Mouse (Mus musculus) liver, embryonic 13.5 days (tissue): ENCODE measurements around the gene Fis1. TPM values are rescaled to one million over a fixed set of nuclear protein-coding genes. Genes with fewer than 3 reads are reported as not detected.
A peak's percentile ranks its signal among the peaks of the same experiment; 100 is the strongest.

Experiments used
- ATAC-seq: fragments of 200-750 bp; cut with Nextera tagmentation; 2 replicates; pipeline ENCODE4 v1.8.0; 2017; ENCODE audit warnings: low read depth, mild to moderate bottlenecking, moderate number of reproducible peaks, moderate library complexity
- DNase-seq: peaks from one replicate; pipeline ENCODE4 v3.0.0; 2022
- H3K27ac ChIP-seq: fragments of 300-500 bp; sonication (generic); 2 replicates; pipeline ENCODE4 v1.5.1; 2015; ENCODE audit warnings: moderate library complexity, mild to moderate bottlenecking, inconsistent platforms
- H3K27me3 ChIP-seq: fragments of 300-500 bp; sonication (generic); 2 replicates; pipeline ENCODE4 v1.6.1; 2015; ENCODE audit warnings: mild to moderate bottlenecking, inconsistent platforms
- H3K36me3 ChIP-seq: fragments of 300-500 bp; sonication (generic); 2 replicates; pipeline ENCODE4 v1.6.1; 2015; ENCODE audit warnings: mild to moderate bottlenecking, inconsistent platforms
- H3K4me1 ChIP-seq: fragments of 300-500 bp; sonication (generic); replicated peaks from 2 replicates; pipeline ENCODE4 v1.6.1; 2015; ENCODE audit warnings: inconsistent platforms
- H3K4me2 ChIP-seq: fragments of 300-500 bp; sonication (generic); 2 replicates; pipeline ENCODE4 v1.6.1; 2015; ENCODE audit warnings: inconsistent platforms, mild to moderate bottlenecking, moderate library complexity
- H3K4me3 ChIP-seq: fragments of 300-500 bp; sonication (generic); replicated peaks from 2 replicates; pipeline ENCODE4 v1.5.1; 2015; ENCODE audit warnings: mild to moderate bottlenecking, inconsistent platforms
- H3K9ac ChIP-seq: fragments of 300-500 bp; sonication (generic); 2 replicates; pipeline ENCODE4 v1.6.1; 2015; ENCODE audit warnings: mild to moderate bottlenecking, inconsistent platforms
- H3K9me3 ChIP-seq: fragments of 300-500 bp; sonication (generic); replicated peaks from 2 replicates; pipeline ENCODE4 v1.6.1; 2016; ENCODE audit warnings: inconsistent platforms
- WGBS: fragments of 180-500 bp; shearing (Covaris S2); methylation state at CpG from one replicate; pipeline ENCODE4 v1.1.7; 2015; ENCODE audit not compliant: insufficient replicate concordance; 5-methylcytosine and 5-hydroxymethylcytosine counted together
- microRNA counts: library from miRNA; unstranded; fragments of <30 nt; microRNA quantifications from one replicate; lab custom pipeline; 2016
- microRNA-seq: library from miRNA; unstranded; fragments of <30 nt; microRNA quantifications from one replicate; pipeline ENCODE4, GENCODE M21; 2016
- polyA plus RNA-seq: library from polyadenylated mRNA; unstranded; fragments of >200 nt; fragmentation: Nextera tagmentation; extraction: Ambion mirVana; gene quantifications from 2 replicates; pipeline ENCODE4 v1.2.1, GENCODE M21; 2015

Gene Fis1
- polyA plus RNA-seq, 1 experiment from 2014 or later, result 196 TPM

GRCm38 (mm10) chr5:137000612-137001011 is 47.5 kb downstream of the Fis1 start:
- no peak overlapping the region for H3K27ac ChIP-seq
- ATAC-seq (no peak), DNase-seq (no peak)
- H3K9ac ChIP-seq, result no peak overlapping the region
- no peaks in the 10 kb centered on the region for H3K27me3 ChIP-seq
- 0 out of 2 replicates have a peak overlapping the region, but pooled peaks have one; percentile 10 for H3K4me2 ChIP-seq
- H3K9me3 ChIP-seq, result no peaks in the 10 kb centered on the region
- H3K4me3 ChIP-seq, result no peak overlapping the region
- 71% methylated on average over 2 of the region's 2 CpGs for WGBS
- H3K4me1 ChIP-seq, result peaks cover 27% of the 10 kb centered on the region
- H3K36me3 ChIP-seq, result peaks cover 4% of the 10 kb centered on the region

DNA sequence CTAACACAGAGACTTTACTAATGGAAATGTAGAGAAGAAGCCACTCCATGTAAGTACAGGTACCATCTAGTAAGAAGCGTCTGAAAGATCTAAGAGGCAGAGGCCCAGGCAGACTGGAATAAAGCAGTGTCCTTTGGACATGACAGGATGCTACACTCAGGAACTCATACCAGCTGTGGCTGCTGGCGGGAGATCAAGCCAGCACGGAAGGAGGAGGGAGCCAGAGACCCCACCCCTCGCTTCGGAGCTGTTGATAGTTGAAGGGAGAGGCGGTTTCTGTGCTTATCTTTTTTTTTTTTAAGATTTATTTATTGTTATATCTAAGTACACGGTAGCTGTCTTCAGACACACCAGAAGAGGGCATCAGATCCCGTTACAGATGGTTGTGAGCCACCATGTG is 54.2 kb downstream of the Fis1 start:
- 27% methylated on average over 8 of the region's 8 CpGs for WGBS
- no peak overlapping the region for H3K27ac ChIP-seq
- no peaks in the 10 kb centered on the region for H3K9me3 ChIP-seq
- ATAC-seq (no peak), DNase-seq (no peak)
- H3K27me3 ChIP-seq, result peaks cover 6% of the 10 kb centered on the region; the same call in 1 of the 2 replicates
- H3K4me1 ChIP-seq, result no peaks in the 10 kb centered on the region
- no peak overlapping the region for H3K4me3 ChIP-seq
- H3K9ac ChIP-seq, result no peak overlapping the region
- H3K36me3 ChIP-seq, result no peaks in the 10 kb centered on the region
- no peak overlapping the region for H3K4me2 ChIP-seq

GRCm38 (mm10) chr5:137009988-137010387 is 56.9 kb downstream of the Fis1 start:
- no peak overlapping the region for H3K27ac ChIP-seq
- no peak for ATAC-seq
- H3K27me3 ChIP-seq, result peaks cover 6% of the 10 kb centered on the region
- H3K4me2 ChIP-seq, result no peak overlapping the region
- WGBS, result 21% methylated on average over 3 of the region's 3 CpGs
- H3K4me3 ChIP-seq, result no peak overlapping the region
- no peaks in the 10 kb centered on the region for H3K36me3 ChIP-seq
- no peak for DNase-seq
- H3K9me3 ChIP-seq, result no peaks in the 10 kb centered on the region
- no peaks in the 10 kb centered on the region for H3K4me1 ChIP-seq
- H3K9ac ChIP-seq, result no peak overlapping the region

GRCm38 (mm10) chr5:137012401-137012950 is 59.4 kb downstream of the Fis1 start:
- H3K36me3 ChIP-seq, result no peaks in the 10 kb centered on the region
- H3K27ac ChIP-seq, result no peak overlapping the region
- no peaks in the 10 kb centered on the region for H3K4me1 ChIP-seq
- DNase-seq (no peak), ATAC-seq (no peak)
- H3K9me3 ChIP-seq, result no peaks in the 10 kb centered on the region
- peaks cover 6% of the 10 kb centered on the region for H3K27me3 ChIP-seq
- no peak overlapping the region for H3K4me2 ChIP-seq
- no peak overlapping the region for H3K9ac ChIP-seq
- WGBS, result 68% methylated on average over 15 of the region's 15 CpGs
- H3K4me3 ChIP-seq, result no peak overlapping the region

MicroRNAs encoded within 50 kb of the gene (microRNA counts, 519-probe panel; counts per million panel counts)
- microRNA mmu-miR-702 (lab: Ali Mortazavi, UCI), result 114 counts per million

Small RNA genes within 50 kb of the gene (microRNA-seq; reads per million reads assigned to microRNA genes)
- gene Mir702, result 35.2 reads per million, percentile 40 among the genes with 10 or more reads in this experiment

Other genes starting within 250 kb of the Fis1 start
- gene Col26a1, start 70.1 kb upstream of the Fis1 start, polyA plus RNA-seq, result 1.3 and 1.8 TPM in 2 replicates
- 13.3 and 13.7 TPM in 2 replicates for gene Ift22, start 45.1 kb upstream of the Fis1 start, polyA plus RNA-seq
- gene Cldn15, start 13.3 kb downstream of the Fis1 start, polyA plus RNA-seq, result 2.3 and 3.0 TPM in 2 replicates
- gene Plod3, start 33.7 kb downstream of the Fis1 start, polyA plus RNA-seq, result 12.8 and 13.7 TPM in 2 replicates
- 57.8 and 61.7 TPM in 2 replicates for gene Znhit1, start 34.7 kb downstream of the Fis1 start, polyA plus RNA-seq
- gene Vgf, start 73.1 kb downstream of the Fis1 start, polyA plus RNA-seq, result not detected in 2 replicates
- 109 and 114 TPM in 2 replicates for gene Ap1s1, start 92.9 kb downstream of the Fis1 start, polyA plus RNA-seq
- gene Serpine1, start 119.0 kb downstream of the Fis1 start, polyA plus RNA-seq, result 0.05 TPM in 1 of 2 replicates, not detected in the other
- gene Trim56, start 162.9 kb downstream of the Fis1 start, polyA plus RNA-seq, result 8.4 and 9.9 TPM in 2 replicates
- gene Muc3, start 196.0 kb downstream of the Fis1 start, polyA plus RNA-seq, result not detected in 2 replicates